Mouse (Mus musculus) heart, postnatal 0 days (tissue): ENCODE data around the gene Krt1. TPM values are rescaled to one million over a fixed set of nuclear protein-coding genes. Genes with fewer than 3 reads are reported as not detected.

ENCODE experiments used
- ATAC-seq: fragments of 200-750 bp; cut with Nextera tagmentation; 2 replicates; pipeline ENCODE4 v1.8.0; 2017; ENCODE audit warnings: low read depth, moderate number of reproducible peaks, moderate library complexity; ENCODE audit not compliant: insufficient read depth
- DNase-seq: peaks from one replicate; pipeline ENCODE4 v3.0.0-alpha.2; 2016; ENCODE audit warnings: low spot score
- H3K27ac ChIP-seq: fragments of 300-500 bp; sonication (generic); 2 replicates; pipeline ENCODE4 v1.5.1; 2014; ENCODE audit warnings: low read depth, mild to moderate bottlenecking
- H3K27me3 ChIP-seq: fragments of 300-500 bp; sonication (generic); 2 replicates; pipeline ENCODE4 v1.6.1; 2014; ENCODE audit warnings: low read length, mixed read lengths; ENCODE audit not compliant: control insufficient read depth, insufficient read depth
- H3K36me3 ChIP-seq: fragments of 300-500 bp; sonication (generic); replicated peaks from 2 replicates; pipeline ENCODE4 v1.6.1; 2014; ENCODE audit warnings: low read length, mixed read lengths; ENCODE audit not compliant: control insufficient read depth, insufficient read depth
- H3K4me1 ChIP-seq: fragments of 300-500 bp; sonication (generic); 2 replicates; pipeline ENCODE4 v1.6.1; 2014; ENCODE audit warnings: antibody characterized with exemption; ENCODE audit not compliant: control insufficient read depth, insufficient read depth
- H3K4me2 ChIP-seq: fragments of 300-500 bp; sonication (generic); 2 replicates; pipeline ENCODE4 v1.6.1; 2014; ENCODE audit warnings: low read depth, mild to moderate bottlenecking, low read length, moderate library complexity
- H3K4me3 ChIP-seq: fragments of 300-500 bp; sonication (generic); 2 replicates; pipeline ENCODE4 v1.5.1; 2014; ENCODE audit warnings: low read depth, low read length
- H3K9ac ChIP-seq: fragments of 300-500 bp; sonication (generic); replicated peaks from 2 replicates; pipeline ENCODE4 v1.6.1; 2014; ENCODE audit warnings: low read depth, low read length, mixed read lengths
- H3K9me3 ChIP-seq: fragments of 300-500 bp; sonication (generic); replicated peaks from 2 replicates; pipeline ENCODE4 v1.6.1; 2016; ENCODE audit warnings: low read length; ENCODE audit not compliant: control insufficient read depth
- CTCF ChIP-seq: IDR thresholded peaks from 2 replicates; pipeline ENCODE4 v1.5.1; 2016; ENCODE audit warnings: antibody characterized with exemption, control low read depth, low read depth
- EP300 ChIP-seq: IDR thresholded peaks from 2 replicates; pipeline ENCODE4 v1.6.1; 2016; ENCODE audit warnings: antibody characterized with exemption, low read depth
- WGBS: fragments of 180-500 bp; shearing (Covaris S2); extraction: QIAGEN DNeasy Blood & Tissue Kit; methylation state at CpG from one replicate; pipeline ENCODE4 v1.1.7; 2014; 5-methylcytosine and 5-hydroxymethylcytosine counted together
- polyA plus RNA-seq: library from polyadenylated mRNA; unstranded; fragments of >200 nt; fragmentation: Nextera tagmentation; extraction: Ambion mirVana; gene quantifications from 2 replicates; pipeline ENCODE4 v1.2.1, GENCODE M21; 2015
- total RNA-seq: library from RNA; depleted of rRNA; stranded (reverse); fragments of >200 nt; gene quantifications from 2 replicates; pipeline ENCODE4 v1.2.3, GENCODE M21; 2014; ENCODE audit warnings: low replicate concordance; rRNA removed

The Krt1 gene
- not detected in 2 replicates for total RNA-seq
- polyA plus RNA-seq, result 0.31 TPM in 1 of 2 replicates, not detected in the other

DNA sequence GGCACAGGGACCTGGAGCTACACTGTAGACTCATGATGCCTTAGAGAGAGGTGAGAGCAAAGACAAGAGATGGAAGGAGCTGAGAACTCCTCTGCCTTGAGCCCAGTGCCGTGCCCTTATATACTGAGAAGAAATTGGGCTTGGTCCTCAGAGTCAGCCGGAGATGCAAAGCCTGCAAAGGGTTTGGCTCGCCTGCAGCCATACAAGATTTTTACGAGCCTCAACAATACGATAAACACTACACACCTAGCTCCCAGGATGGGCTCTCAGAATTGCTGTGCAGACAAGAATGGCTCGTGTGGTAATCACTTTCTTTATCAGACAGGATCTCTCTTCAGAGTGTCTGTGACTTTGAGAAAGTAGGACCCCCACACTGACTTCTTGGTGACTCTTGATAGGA lies at the start of gene Krt1:
Gene Krt1 (minus strand): TSS at position 101 of the 400 bp plus-strand sequence.
- WGBS, result 71% methylated on average over 6 of the region's 6 CpGs
- H3K9ac ChIP-seq, result no peak within 1 kb of the TSS
- H3K36me3 ChIP-seq, result no peaks in the 10 kb centered on the region
- peaks cover 43% of the 10 kb centered on the region for H3K27me3 ChIP-seq
- TF ChIP-seq EP300 (no peak), CTCF (no peak)
- H3K4me2 ChIP-seq, result no peak within 1 kb of the TSS
- H3K9me3 ChIP-seq, result no peaks in the 10 kb centered on the region
- no peaks in the 10 kb centered on the region for H3K4me1 ChIP-seq
- H3K27ac ChIP-seq, result no peak within 1 kb of the TSS
- no peak for DNase-seq
- no peak within 1 kb of the TSS for H3K4me3 ChIP-seq
- ATAC-seq, result no peak

DNA sequence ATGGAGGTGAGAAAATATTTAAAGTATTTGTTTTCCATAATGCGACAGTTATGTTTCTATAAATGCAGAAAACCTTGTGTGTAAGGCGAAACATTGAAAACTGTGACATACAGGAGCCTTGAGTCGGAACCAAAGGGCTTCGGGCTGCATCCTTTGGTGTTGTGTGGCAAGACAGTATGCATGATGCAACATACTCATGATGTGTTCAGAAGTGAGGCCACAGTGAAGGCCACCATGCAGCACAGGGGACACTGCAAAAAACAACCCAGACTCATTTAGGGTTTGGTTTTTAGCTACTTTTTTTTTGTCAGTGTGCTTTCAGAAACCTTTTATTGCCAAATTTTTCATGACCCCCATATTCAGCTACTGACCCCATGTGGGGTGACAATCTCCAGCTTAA lies 44.6 kb upstream of the Krt1 start:
- H3K4me1 ChIP-seq, result no peaks in the 10 kb centered on the region
- DNase-seq, result no peak
- WGBS, result 86% methylated on average over 4 of the region's 4 CpGs
- H3K4me2 ChIP-seq, result no peak overlapping the region
- no peak overlapping the region for H3K27ac ChIP-seq
- no peak overlapping the region for H3K9ac ChIP-seq
- H3K4me3 ChIP-seq, result no peak overlapping the region
- TF ChIP-seq EP300 (no peak), CTCF (no peak)
- no peak for ATAC-seq
- no peaks in the 10 kb centered on the region for H3K27me3 ChIP-seq
- H3K36me3 ChIP-seq, result no peaks in the 10 kb centered on the region
- H3K9me3 ChIP-seq, result no peaks in the 10 kb centered on the region

DNA sequence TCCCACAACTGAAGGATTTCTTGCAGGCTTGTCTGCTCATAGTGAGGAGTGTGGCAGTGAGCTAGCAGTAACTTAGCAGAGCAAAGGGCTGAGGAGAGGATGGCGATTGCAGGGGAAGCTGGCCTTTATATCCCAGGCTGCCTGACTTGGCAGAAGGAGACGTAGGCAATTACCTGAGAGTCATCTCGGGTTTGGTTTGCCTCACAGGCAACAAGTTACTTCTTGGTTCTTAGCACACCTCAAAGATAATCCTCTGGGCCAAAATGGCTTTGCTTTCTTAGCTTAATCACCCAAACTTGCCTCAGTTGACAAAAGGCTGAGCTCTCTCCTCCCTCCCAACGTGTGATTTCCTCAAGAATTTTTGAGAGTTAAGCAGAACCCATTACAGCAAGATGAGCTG lies 42.2 kb upstream of the Krt1 start, which contains the start of gene Krt76:
Gene Krt76 (minus strand): TSS at position 101 of the 400 bp plus-strand sequence.
- no peaks in the 10 kb centered on the region for H3K27me3 ChIP-seq
- no peak for TF ChIP-seq EP300
- TF ChIP-seq CTCF, result no peak
- no peak within 1 kb of the TSS for H3K27ac ChIP-seq
- H3K36me3 ChIP-seq, result no peaks in the 10 kb centered on the region
- DNase-seq (no peak), ATAC-seq (no peak)
- no peaks in the 10 kb centered on the region for H3K9me3 ChIP-seq
- H3K4me2 ChIP-seq, result no peak within 1 kb of the TSS
- H3K9ac ChIP-seq, result no peak within 1 kb of the TSS
- no peaks in the 10 kb centered on the region for H3K4me1 ChIP-seq
- H3K4me3 ChIP-seq, result no peak within 1 kb of the TSS
- WGBS, result 55% methylated on average over 4 of the region's 4 CpGs

DNA sequence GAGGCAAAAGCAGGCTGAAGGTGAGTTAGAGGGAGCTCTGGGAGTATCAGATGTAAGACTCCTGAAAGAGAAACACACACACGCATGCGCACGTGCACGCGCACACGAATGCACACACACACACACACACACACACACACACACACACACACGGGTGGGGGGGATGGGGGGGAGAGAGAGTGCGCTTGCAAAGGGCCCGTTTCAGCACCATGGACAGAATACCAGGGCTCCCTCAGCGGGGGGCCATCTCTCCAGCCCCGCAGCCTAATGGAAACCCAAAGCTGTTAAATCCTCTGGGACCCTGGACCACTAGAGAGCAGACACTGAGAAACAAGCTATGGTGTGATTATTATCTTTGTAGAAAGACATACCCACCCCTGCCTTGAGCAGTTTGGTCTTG lies 29.2 kb upstream of the Krt1 start:
- no peak overlapping the region for H3K27ac ChIP-seq
- H3K9ac ChIP-seq, result no peak overlapping the region
- no peaks in the 10 kb centered on the region for H3K36me3 ChIP-seq
- no peaks in the 10 kb centered on the region for H3K4me1 ChIP-seq
- no peak for TF ChIP-seq CTCF
- no peak for TF ChIP-seq EP300
- H3K9me3 ChIP-seq, result no peaks in the 10 kb centered on the region
- no peak overlapping the region for H3K4me3 ChIP-seq
- ATAC-seq, result no peak
- WGBS, result 12% methylated on average over 11 of the region's 11 CpGs
- no peak overlapping the region for H3K4me2 ChIP-seq
- H3K27me3 ChIP-seq, result peaks cover 15% of the 10 kb centered on the region; the same call in 1 of the 2 replicates
- DNase-seq, result no peak

- H3K9ac ChIP-seq, result no peak overlapping the region
- WGBS, result 51% methylated on average over 2 of the region's 2 CpGs
- peaks cover 14% of the 10 kb centered on the region; the same call in 1 of the 2 replicates for H3K27me3 ChIP-seq
- H3K9me3 ChIP-seq, result no peaks in the 10 kb centered on the region
- H3K4me2 ChIP-seq, result no peak overlapping the region
- no peaks in the 10 kb centered on the region for H3K4me1 ChIP-seq
- TF ChIP-seq CTCF (no peak), EP300 (no peak)
- ATAC-seq (no peak), DNase-seq (no peak)
- H3K36me3 ChIP-seq, result no peaks in the 10 kb centered on the region
- H3K27ac ChIP-seq, result no peak overlapping the region
- no peak overlapping the region for H3K4me3 ChIP-seq
Observed at GRCm38 (mm10) chr15:101878041-101878440, 27.4 kb upstream of the Krt1 start.

GRCm38 (mm10) chr15:101874383-101874782 lies 23.8 kb upstream of the Krt1 start:
- no peak overlapping the region for H3K4me2 ChIP-seq
- 67% methylated on average over 1 of the region's 1 CpGs for WGBS

More at GRCm38 (mm10) chr15:101874383-101874782, 23.8 kb upstream of the Krt1 start:
- DNase-seq (no peak), ATAC-seq (no peak)
- H3K4me3 ChIP-seq, result no peak overlapping the region
- H3K27me3 ChIP-seq, result peaks cover 15% of the 10 kb centered on the region; the same call in 1 of the 2 replicates
- H3K9me3 ChIP-seq, result no peaks in the 10 kb centered on the region
- TF ChIP-seq EP300 (no peak), CTCF (no peak)
- H3K4me1 ChIP-seq, result no peaks in the 10 kb centered on the region
- H3K36me3 ChIP-seq, result no peaks in the 10 kb centered on the region
- no peak overlapping the region for H3K9ac ChIP-seq
- no peak overlapping the region for H3K27ac ChIP-seq
